Mouse (Mus musculus) hindbrain, embryonic 14.5 days (tissue): ENCODE data around the gene Tppp2. TPM values are rescaled to one million over a fixed set of nuclear protein-coding genes. Genes with fewer than 3 reads are reported as not detected.

Source experiments
- polyA plus RNA-seq: library from polyadenylated mRNA; unstranded; fragments of >200 nt; fragmentation: Nextera tagmentation; extraction: Ambion mirVana; gene quantifications from 2 replicates; pipeline ENCODE4 v1.2.1, GENCODE M21; 2014

The Tppp2 gene
- polyA plus RNA-seq, 1 experiment from 2014 or later: not detected

Other genes with a start within 250 kb of the Tppp2 start
- gene Gm17079, start 223.0 kb upstream of the Tppp2 start, polyA plus RNA-seq: not detected in 2 replicates
- not detected in 2 replicates for gene Gm5800, start 201.2 kb upstream of the Tppp2 start, polyA plus RNA-seq
- gene Ang4, start 144.8 kb upstream of the Tppp2 start, polyA plus RNA-seq: not detected in 2 replicates
- gene AY358078, start 118.4 kb upstream of the Tppp2 start, polyA plus RNA-seq: not detected in 2 replicates
- not detected in 2 replicates for gene Ear6, start 64.7 kb upstream of the Tppp2 start, polyA plus RNA-seq
- 76.0 and 87.5 TPM in 2 replicates for gene Mettl17, start 33.6 kb upstream of the Tppp2 start, polyA plus RNA-seq
- 0.95 and 1.5 TPM in 2 replicates for gene Slc39a2, start 25.5 kb upstream of the Tppp2 start, polyA plus RNA-seq
- gene Ndrg2, start 4.3 kb upstream of the Tppp2 start, polyA plus RNA-seq: 165 and 190 TPM in 2 replicates
- not detected in 2 replicates for gene Rnase13, start 4.3 kb downstream of the Tppp2 start, polyA plus RNA-seq
- gene Arhgef40, start 66.3 kb downstream of the Tppp2 start, polyA plus RNA-seq: 67.2 and 68.8 TPM in 2 replicates
- 0.29 and 0.37 TPM in 2 replicates for gene Tmem253, start 97.2 kb downstream of the Tppp2 start, polyA plus RNA-seq
- gene Zfp219, start 102.3 kb downstream of the Tppp2 start, polyA plus RNA-seq: 26.4 and 28.7 TPM in 2 replicates
- gene Olfr221, start 124.0 kb downstream of the Tppp2 start, polyA plus RNA-seq: not detected in 2 replicates
- gene Hnrnpc, start 185.6 kb downstream of the Tppp2 start, polyA plus RNA-seq: 447 and 451 TPM in 2 replicates
- 31.1 and 41.6 TPM in 2 replicates for gene Rpgrip1, start 192.3 kb downstream of the Tppp2 start, polyA plus RNA-seq